Mouse (Mus musculus) layer of hippocampus, adult 6 months (tissue): ENCODE measurements around the gene Olfr340. TPM values are rescaled to one million over a fixed set of nuclear protein-coding genes. Genes with fewer than 3 reads are reported as not detected.

Source experiments
- long read RNA-seq, 2 experiments: library from polyadenylated mRNA; unstranded; transcript quantifications; one replicate each; pipeline ENCODE4 v2.0.0; 2019 to 2020
- polyA plus RNA-seq: library from polyadenylated mRNA; unstranded; fragments of <200 nt; fragmentation: Nextera tagmentation; gene quantifications from 2 replicates; pipeline ENCODE4 v1.2.3, GENCODE M21; 2021

Olfr340 gene
- polyA plus RNA-seq = not detected in 2 replicates
- long read RNA-seq, experiment 1 = 0 reads
- long read RNA-seq, experiment 2 = 0 reads

DNA sequence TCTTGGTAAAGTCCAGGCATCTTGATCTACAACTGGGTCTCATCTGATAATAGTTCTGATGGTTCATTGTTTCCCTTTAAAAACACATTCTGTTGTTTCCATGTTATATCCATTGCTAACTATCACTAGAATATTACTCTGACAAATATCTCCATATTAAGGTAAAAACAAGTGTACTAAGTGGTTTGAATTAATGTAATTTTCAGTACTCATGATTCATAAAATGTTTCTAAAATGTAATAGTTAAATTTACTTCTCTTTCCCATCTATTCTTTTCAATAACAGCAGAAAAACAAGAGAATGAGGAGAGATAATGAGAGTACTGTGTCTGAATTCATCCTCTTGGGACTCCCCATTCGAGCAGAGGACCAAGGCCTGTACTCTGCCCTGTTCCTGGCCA is at the start of gene Olfr340:
Gene Olfr340 (plus strand): TSS at position 301 of the 400 bp plus-strand sequence.

DNA sequence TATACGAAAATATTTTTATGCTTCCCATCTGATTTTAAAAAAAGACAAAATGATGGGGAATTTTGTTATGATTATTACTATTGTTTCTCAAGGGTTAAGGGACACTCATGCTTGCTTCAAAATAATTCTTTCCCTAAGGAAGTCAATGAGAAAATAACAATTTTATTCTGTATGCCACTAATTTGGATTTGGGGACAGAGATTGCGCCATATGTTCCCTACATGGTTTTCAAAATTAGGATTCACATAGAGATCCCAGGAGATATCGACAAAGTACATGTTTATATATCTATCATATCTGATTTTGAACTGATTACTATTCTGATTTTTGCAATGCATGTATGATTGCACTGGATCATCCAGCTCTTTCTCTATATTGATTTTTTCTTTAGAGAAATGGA is 33.7 kb upstream of the Olfr340 start, which contains the start of gene Olfr339:
Gene Olfr339 (plus strand): TSS at position 301 of the 400 bp plus-strand sequence.

DNA sequence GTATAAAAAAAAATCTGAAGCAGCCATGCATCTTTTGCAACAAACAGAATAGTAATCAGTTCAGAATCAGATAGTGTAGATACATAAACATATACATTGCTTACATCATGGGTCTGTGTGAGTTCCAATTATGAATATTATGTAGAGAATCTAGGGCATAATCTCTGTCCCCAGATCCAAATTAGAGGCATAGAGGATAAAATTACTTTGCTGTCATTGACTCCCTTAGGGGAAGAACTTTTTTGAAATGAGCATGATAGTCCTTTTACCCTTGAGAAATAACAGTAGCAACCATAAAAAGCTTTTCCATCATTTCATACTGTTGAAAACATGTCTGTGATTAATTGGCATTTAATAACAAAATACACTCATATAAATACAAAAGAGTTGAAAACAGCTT is 30.0 kb downstream of the Olfr340 start, which contains the start of gene Olfr341:
Gene Olfr341 (minus strand): TSS at position 101 of the 400 bp plus-strand sequence.

Other genes with a start within 250 kb of the Olfr340 start
- 12.1 and 16.1 TPM in 2 replicates for gene Ptgs1, start 222.2 kb upstream of the Olfr340 start, polyA plus RNA-seq
- gene Olfr338, start 79.1 kb upstream of the Olfr340 start, polyA plus RNA-seq = not detected in 2 replicates
- not detected in 2 replicates for gene Olfr339, start 33.6 kb upstream of the Olfr340 start, polyA plus RNA-seq
- not detected in 2 replicates for gene Olfr341, start 29.9 kb downstream of the Olfr340 start, polyA plus RNA-seq
- gene Olfr342, start 72.4 kb downstream of the Olfr340 start, polyA plus RNA-seq = not detected in 2 replicates
- not detected in 2 replicates for gene Olfr344, start 114.1 kb downstream of the Olfr340 start, polyA plus RNA-seq
- not detected in 2 replicates for gene Olfr345, start 187.5 kb downstream of the Olfr340 start, polyA plus RNA-seq
- not detected in 2 replicates for gene Olfr346, start 233.2 kb downstream of the Olfr340 start, polyA plus RNA-seq